Mouse (Mus musculus) lung, postnatal 0 days (tissue): ENCODE measurements around the gene Zfp667.

Experiments
- CTCF ChIP-seq: IDR thresholded peaks from 2 replicates; pipeline ENCODE4 v1.5.1; 2016; ENCODE audit warnings: antibody characterized with exemption, mild to moderate bottlenecking
- EP300 ChIP-seq: IDR thresholded peaks from 2 replicates; pipeline ENCODE4 v1.6.1; 2016; ENCODE audit warnings: antibody characterized with exemption, mild to moderate bottlenecking, control low read depth

GRCm38 (mm10) chr7:6331233-6331956 lies 45.0 kb downstream of the Zfp667 start, which contains the start of gene Zfp583:
- TF ChIP-seq EP300: no peak
- no peak for TF ChIP-seq CTCF
